Mouse (Mus musculus) adrenal gland, postnatal 25 days (tissue): Measurements from ENCODE around the gene Dnase1l2. TPM values are rescaled to one million over a fixed set of nuclear protein-coding genes. Genes with fewer than 3 reads are reported as not detected.
A peak's percentile ranks its signal among the peaks of the same experiment; 100 is the strongest.

Experiments used
- DNase-seq: peaks from one replicate; pipeline ENCODE4 v3.0.0; 2021; ENCODE audit warnings: mixed read lengths
- long read RNA-seq: library from polyadenylated mRNA; stranded (forward); transcript quantifications from one replicate; pipeline ENCODE4 v2.0.0, GENCODE M21; 2021
- total RNA-seq: library from RNA; stranded (reverse); gene quantifications from 2 replicates; pipeline ENCODE4 v1.2.3, GENCODE M21; 2021

The Dnase1l2 gene
- total RNA-seq: 2.7 and 3.5 TPM in 2 replicates
- long read RNA-seq: 0 reads

GRCm38 (mm10) chr17:24442632-24443155 is at the start of gene Dnase1l2:
Gene Dnase1l2 (minus strand): TSS chr17:24443105.
- no peak for DNase-seq

DNA sequence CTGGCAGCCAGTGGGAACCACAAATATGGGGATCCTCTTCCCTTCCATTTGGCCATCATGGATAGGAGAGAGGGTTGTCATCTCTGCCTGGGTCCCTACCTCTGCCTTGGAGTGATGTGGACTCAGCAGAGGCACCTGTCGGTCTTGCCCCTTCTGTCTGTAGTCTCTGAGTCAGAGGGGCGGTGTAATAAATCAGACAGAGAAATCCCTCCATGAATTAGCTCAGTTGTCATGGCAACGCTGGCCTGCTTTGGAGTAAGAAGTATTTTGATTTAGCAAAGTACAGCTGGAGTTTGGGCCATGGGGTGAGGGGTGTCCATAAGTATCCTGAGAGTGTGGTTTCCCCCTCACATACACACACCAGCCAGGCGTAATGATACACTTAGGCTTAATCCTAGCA is 47.5 kb upstream of the Dnase1l2 start:
- no peak for DNase-seq

GRCm38 (mm10) chr17:24489265-24490030 is 46.5 kb upstream of the Dnase1l2 start:
- no peak for DNase-seq

DNA sequence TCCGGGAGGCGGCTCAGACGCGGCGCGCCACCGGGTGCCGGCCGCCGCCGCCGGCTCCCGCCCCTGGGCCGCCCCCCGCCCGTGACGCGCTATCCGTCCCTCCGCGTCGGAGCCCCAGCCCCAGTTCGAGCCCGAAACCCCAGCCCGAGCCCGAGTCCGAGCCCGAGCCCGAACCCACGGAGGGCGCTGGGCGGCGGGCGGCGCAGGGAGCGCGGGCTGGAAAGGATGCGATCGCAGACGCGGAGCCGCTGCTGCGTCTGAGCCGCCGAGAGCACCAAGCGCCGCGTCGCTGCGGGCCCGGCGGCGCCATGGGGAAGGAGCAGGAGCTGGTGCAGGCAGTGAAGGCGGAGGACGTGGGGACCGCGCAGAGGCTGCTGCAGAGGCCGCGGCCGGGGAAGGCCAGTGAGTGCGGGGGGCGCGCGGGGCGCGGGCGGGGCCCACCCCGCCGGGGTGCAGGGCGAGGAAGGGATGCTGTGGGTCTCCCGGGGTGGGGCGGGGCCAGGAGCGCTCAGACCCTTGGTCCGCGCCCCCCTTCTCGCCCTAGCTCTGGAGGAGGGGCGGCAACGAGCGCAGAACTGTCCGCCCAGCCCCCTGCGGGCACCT is 45.9 kb upstream of the Dnase1l2 start:
- DNase-seq: peak; percentile 54

DNA sequence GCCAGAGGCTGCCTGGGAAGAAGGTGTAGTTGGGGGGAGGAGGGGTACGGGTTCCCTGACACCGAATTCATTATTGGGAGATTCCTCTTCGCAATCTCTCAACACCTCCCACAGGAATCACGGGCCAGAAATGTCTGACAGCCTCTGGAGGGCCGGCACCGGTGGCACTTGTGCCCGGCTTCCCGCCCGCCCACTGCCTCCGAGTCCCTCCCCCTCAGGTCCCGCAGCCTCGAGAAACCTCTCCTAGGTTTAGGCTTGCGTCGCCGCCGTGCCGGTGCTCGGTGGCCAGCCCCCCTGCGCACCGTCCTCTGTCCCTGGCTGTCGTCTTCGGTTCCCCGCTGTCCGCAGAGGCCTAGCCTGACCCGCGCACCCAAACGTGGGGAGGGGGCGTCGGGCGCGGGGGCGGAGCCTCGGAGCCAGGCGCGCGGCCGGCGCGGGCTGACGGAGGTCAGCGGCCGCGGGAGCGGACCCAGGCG is 45.3 kb upstream of the Dnase1l2 start, which contains the start of gene Caskin1:
Gene Caskin1, plus strand, starts transcription at position 416 of the 476 bp plus-strand sequence.
- DNase-seq: peak; percentile 58

DNA sequence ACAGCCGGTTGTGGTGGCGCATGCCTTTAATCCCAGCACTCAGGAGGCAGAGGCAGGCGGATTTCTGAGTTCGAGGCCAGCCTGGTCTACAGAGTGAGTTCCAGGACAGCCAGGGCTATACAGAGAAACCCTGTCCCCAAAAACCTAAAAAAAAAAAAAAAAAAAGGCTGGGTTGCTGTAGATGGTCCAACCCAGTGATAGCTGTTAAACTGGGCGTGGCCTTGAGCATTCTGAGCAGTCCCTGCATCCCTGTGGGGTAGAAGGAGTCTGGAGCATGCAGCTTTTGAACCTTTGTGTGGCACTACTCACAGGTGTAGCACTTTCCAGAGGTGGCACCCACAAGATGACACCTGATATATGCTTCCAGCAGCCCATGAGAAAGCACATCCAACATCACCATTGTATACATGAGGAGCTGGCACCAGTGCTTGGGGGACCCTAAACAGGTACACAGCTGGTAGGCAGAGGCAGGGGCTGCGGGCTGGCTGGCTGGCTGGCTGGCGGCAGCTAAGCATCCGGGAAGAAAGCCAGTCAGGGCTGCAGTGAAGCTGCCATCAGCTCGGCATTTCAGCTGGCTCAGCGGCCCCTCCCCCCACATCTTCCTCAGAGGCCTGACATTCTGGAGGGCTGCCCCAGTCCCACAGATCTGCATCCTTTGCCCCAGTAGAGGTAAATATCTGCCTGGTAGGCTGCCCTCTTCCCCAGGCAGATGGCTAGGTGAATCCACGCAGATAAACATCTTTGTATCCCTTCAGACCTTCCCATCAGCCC is 42.4 kb upstream of the Dnase1l2 start:
- no peak for DNase-seq

DNA sequence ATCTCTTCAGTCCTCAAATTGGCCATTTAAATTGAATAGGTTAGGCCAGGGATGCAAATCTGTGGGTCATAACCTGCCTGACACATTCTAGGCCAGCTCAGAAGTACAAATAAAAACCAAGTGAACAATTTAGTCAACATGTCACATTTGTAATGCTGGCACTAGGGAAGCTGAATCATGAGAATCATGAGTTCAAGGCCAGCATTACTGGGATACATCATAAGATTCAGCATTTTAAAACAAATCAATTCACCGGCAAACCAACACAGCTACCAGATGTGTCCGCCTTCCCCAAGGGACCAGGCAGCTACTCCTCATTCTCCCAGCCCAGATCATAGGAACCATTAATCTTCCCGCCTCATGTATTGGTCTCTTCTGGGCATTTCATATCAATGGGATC is 40.6 kb upstream of the Dnase1l2 start:
- no peak for DNase-seq

GRCm38 (mm10) chr17:24481027-24481815 is 38.3 kb upstream of the Dnase1l2 start:
- DNase-seq: no peak

- DNase-seq: no peak
These were observed 37.4 kb upstream of the Dnase1l2 start for GRCm38 (mm10) chr17:24480201-24480826.

- DNase-seq: no peak
These were observed 36.5 kb upstream of the Dnase1l2 start for GRCm38 (mm10) chr17:24479431-24479830.

DNA sequence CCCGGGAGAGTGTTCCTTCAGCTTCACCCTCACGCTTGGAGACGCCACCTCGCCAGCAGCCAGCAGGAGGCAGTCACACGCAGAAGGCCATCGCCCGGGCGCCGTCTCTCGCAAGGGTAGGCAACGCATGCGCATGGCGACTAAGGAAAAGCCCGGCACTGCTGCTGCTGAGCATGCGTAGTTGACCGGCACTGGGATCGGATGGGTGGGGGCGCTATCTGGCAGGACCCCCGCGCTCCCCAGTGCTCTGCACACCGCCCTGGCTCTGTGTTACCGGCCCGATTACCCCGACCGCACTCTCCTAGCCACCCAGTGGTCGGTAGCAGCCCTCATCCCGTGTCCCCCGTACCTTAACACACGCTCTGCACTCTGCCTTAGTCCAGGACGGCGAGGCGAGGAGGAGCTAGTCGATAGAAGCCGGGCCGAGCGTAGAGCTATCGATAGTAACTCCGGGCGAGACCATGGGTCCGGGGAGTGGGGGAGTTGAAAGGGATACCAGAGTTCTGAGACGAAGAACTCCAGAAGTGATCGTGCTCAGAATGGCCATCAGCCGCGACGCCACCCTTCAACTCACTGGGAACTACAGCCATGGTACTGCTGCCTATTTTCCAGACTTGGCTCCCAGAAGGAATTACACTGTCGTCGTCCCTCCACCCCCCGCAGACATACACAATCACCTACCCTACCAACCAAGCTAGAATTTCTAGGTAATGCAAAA is 35.9 kb upstream of the Dnase1l2 start, which contains the start of gene Mlst8:
Gene Mlst8, minus strand, starts transcription at position 416 of the 718 bp plus-strand sequence.
- DNase-seq: peak; percentile 98

DNA sequence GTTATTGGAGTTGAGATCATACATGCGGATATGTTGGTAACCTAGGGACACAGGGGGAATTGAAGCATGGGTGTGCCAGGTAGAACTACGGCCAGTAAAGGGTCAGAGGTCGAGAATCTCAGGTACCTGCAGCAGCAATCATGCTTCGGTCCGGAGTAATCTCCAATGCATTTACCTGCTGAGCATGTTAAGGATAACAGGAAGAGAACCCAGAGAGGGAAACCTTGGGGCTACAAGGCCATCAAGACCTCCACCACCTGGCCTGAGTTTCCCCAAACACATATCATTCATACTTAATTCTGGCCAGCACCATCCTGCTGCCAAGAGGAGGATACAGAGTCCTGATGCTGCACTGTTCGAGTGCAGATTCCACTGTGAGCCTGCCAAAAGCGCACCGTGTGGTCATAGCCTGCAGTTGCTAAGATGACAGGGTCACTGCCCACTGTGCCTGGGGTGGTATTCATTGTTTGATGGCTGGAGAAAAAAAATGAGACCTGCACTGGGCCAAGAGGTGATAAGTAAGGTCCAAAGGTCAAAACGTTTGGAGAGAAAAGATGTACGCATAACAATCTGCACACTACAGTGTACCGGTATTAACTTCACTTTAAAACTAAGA is 35.2 kb upstream of the Dnase1l2 start:
- no peak for DNase-seq

DNA sequence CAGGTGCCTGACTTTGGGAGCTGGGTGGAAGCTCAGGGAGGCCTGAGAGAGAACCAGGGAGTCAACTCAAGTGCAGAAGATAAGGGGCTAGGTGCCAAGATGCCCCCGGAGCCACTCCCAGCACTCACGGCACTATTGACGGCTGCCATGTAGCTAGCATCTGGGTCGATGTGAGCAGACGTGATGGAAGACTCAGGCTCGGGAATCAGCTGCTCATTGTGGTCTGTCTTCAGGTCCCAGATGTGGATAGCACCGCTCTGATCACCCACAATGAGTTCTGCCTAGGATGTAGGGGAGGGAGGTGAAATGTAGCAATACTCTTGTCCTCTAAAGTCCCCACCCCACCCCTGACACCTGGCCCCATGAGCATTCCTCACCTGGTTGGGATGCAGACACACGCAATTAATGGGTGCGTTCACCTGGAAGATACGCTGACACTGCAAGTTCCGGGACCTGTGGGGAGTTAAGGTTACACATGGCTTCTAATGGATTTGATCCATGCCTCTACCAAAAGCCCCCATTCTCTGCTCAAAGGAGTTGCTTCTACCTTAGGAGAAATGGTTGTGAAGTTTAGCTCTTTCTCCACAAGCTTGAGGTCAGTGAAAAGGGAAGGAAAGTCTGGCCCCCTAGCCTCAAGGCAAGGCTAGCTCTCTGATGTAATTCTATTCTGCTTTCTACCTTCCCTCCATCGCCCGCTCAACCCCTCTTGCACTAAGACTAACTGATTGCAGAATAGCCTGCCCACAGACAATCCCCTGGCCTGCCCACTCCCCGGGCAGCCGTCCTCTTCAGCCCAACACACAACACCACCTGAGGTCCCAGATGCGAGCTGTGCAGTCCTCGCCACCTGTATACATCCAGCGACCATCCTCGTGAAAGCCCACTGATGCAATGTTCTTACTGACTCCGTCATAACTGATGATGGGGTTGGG is 34.4 kb upstream of the Dnase1l2 start:
- DNase-seq: no peak

DNA sequence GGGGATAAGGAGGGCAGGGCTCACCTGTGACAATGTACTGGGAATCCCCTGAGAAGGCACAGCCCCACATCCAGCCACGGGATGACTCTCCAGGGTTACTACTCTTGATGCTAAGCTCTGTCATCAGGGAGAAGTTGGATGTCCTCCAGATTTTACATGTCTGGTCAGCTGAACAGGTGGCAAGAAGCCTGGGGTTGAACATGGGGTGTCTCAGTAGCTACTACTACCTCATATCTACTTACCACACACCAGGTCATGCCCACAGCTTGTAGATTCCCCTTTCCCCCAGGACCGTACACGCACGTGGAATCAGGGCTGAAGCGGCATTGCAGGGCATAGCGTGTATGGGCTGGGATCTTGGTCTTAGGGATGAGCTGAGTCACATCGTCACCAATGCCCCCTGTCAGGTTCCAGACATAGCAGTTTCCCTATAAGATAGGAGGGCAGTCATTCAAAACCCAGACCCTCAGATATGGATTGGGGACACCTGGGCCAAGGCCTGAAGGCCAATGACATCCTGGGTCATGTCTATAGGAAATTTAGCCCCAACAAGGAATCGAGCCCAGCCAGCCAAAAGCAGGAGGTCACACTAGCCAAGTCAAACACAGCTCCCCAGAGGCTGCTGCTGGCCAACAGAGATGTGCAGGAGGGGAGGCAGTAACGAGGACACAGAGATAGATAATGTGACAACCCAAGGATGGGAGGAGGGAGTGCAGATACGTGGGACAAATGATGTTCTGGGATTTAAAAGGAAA is 33.3 kb upstream of the Dnase1l2 start:
- no peak for DNase-seq

DNA sequence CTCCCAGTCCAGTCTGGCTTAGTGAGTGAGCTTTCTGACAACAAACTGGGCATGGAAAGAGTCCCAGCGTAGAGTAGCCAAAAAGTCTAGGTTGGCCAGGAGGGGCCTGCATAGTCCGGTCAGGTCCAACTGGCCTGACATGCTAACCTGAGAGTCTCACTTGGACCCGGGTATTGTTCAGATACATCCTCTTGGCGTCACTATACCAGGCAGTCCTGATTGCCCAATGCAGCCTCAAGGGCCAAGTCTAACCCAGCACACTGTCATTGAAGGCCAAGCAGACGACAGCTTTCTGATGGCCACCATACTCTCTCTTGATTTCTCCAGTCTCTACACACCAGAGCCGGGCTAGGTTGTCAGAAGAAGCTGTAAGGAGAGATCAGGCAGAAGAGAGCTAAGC is 32.7 kb upstream of the Dnase1l2 start:
- DNase-seq: no peak

GRCm38 (mm10) chr17:24474557-24474956 is 31.7 kb upstream of the Dnase1l2 start:
- no peak for DNase-seq

GRCm38 (mm10) chr17:24473612-24474275 is 30.8 kb upstream of the Dnase1l2 start, which contains the start of gene Bricd5:
Gene Bricd5 (plus strand): TSS chr17:24473884.
- DNase-seq: no peak
